Mouse (Mus musculus) ES-E14 (cell line): ENCODE measurements around the gene Cmss1.

Experiments
- MAFK ChIP-seq: IDR thresholded peaks from 2 replicates; pipeline ENCODE4 v1.6.1; 2014; ENCODE audit warnings: mild to moderate bottlenecking, low read depth, low read length, inconsistent platforms; ENCODE audit not compliant: insufficient read depth
- ZC3H11A ChIP-seq: IDR thresholded peaks from 2 replicates; pipeline ENCODE4 v1.6.1; 2012; ENCODE audit warnings: low read depth, mild to moderate bottlenecking, inconsistent platforms, low read length, borderline replicate concordance

GRCm38 (mm10) chr16:57558258-57558657, 48.4 kb downstream of the Cmss1 start:
- TF ChIP-seq MAFK = no peak
- no peak for TF ChIP-seq ZC3H11A
